Mouse (Mus musculus): ENCODE results near the gene Zfp445. TPM values are rescaled to one million over a fixed set of nuclear protein-coding genes. Genes with fewer than 3 reads are reported as not detected.

The Zfp445 gene
- polyA plus RNA-seq (2017; shearing (Covaris generic)) = 10 to 100 TPM; 40.2 to 48.0 TPM

GRCm38 (mm10) chr9:122865697-122866166 lies at the start of gene Zfp445:
Zfp445 (minus strand) TSS chr9:122866006.

GRCm38 (mm10) chr9:122885385-122885784 lies 19.6 kb upstream of the Zfp445 start, which contains the start of gene Zkscan7:
Zkscan7 (plus strand) TSS chr9:122885685.

GRCm38 (mm10) chr9:122843760-122844159 lies 22.0 kb downstream of the Zfp445 start, which contains the start of gene Gm35549:
Gm35549 (minus strand) TSS chr9:122844035.

GRCm38 (mm10) chr9:122805053-122805844 lies 60.6 kb downstream of the Zfp445 start, which contains the start of gene Tcaim:
Tcaim (plus strand) TSS chr9:122805539.

Other genes starting within 250 kb of the Zfp445 start
- gene Topaz1, start 118.7 kb downstream of the Zfp445 start, polyA plus RNA-seq (2017; shearing (Covaris generic)) = under 1 TPM in 1 of 2 experiments, not detected in 1; 0.04 TPM
- 10 to 100 TPM; 11.4 to 12.7 TPM for gene Tcaim, start 60.5 kb downstream of the Zfp445 start, polyA plus RNA-seq (2017; shearing (Covaris generic))
- under 1 TPM; 0.66 TPM for gene Gm35549, start 22.0 kb downstream of the Zfp445 start, polyA plus RNA-seq (2017; shearing (Covaris generic))
- gene Zkscan7, start 19.7 kb upstream of the Zfp445 start, polyA plus RNA-seq (2017; shearing (Covaris generic)) = 1 to 10 TPM; 4.0 to 8.6 TPM
- gene Zfp105, start 57.1 kb upstream of the Zfp445 start, polyA plus RNA-seq (2017; shearing (Covaris generic)) = not detected
- gene 1110059G10Rik, start 85.0 kb upstream of the Zfp445 start, polyA plus RNA-seq (2017; shearing (Covaris generic)) = 10 to 100 TPM; 34.4 to 40.3 TPM
- 10 to 100 TPM in 1 of 2 experiments, 1 to 10 TPM in 1; 9.7 to 10.7 TPM for gene Kif15, start 85.0 kb upstream of the Zfp445 start, polyA plus RNA-seq (2017; shearing (Covaris generic))
- gene Tmem42, start 155.3 kb upstream of the Zfp445 start, polyA plus RNA-seq (2017; shearing (Covaris generic)) = 10 to 100 TPM; 27.7 to 34.7 TPM
- 1 to 10 TPM in 1 of 2 experiments, under 1 TPM in 1; 0.29 to 1.2 TPM for gene Tgm4, start 168.7 kb upstream of the Zfp445 start, polyA plus RNA-seq (2017; shearing (Covaris generic))
- gene Zdhhc3, start 247.2 kb upstream of the Zfp445 start, polyA plus RNA-seq (2017; shearing (Covaris generic)) = 10 to 100 TPM; 70.4 to 72.8 TPM
- gene Exosc7, start 247.2 kb upstream of the Zfp445 start, polyA plus RNA-seq (2017; shearing (Covaris generic)) = 10 to 100 TPM; 71.1 to 95.8 TPM

Data from activated CD4-positive, CD25-positive, alpha-beta regulatory T cell (primary cell).